Mouse (Mus musculus) embryonic fibroblast, embryonic 13.5 days (primary cell): ENCODE measurements at regions not wholly inside any gene's neighbourhood (a gene's known extent, or its start where the extent isn't known, plus 50 kb on each side); places are given as distances from the start of the nearest gene placed in this dataset.

Experiments used
- H3K27ac ChIP-seq: 2 replicates; pipeline ENCODE4 v1.5.1; 2012; ENCODE audit warnings: low read length, control low read depth, inconsistent platforms; ENCODE audit not compliant: insufficient read depth
- H3K4me1 ChIP-seq: 2 replicates; pipeline ENCODE4 v1.6.1; 2011; ENCODE audit warnings: low read length; ENCODE audit not compliant: control insufficient read depth, insufficient read depth
- H3K4me3 ChIP-seq: 2 replicates; pipeline ENCODE4 v1.5.1; 2011; ENCODE audit warnings: mild to moderate bottlenecking, control low read depth, low read length; ENCODE audit not compliant: insufficient read depth
- CTCF ChIP-seq: IDR thresholded peaks from 2 replicates; pipeline ENCODE4 v1.5.1; 2011; ENCODE audit warnings: mild to moderate bottlenecking, control low read depth, low read length, moderate library complexity, borderline replicate concordance; ENCODE audit not compliant: insufficient read depth
- POLR2A ChIP-seq: IDR thresholded peaks from 2 replicates; pipeline ENCODE4 v1.6.1; 2011; ENCODE audit warnings: low read depth, mild to moderate bottlenecking, control low read depth, low read length, moderate library complexity

DNA sequence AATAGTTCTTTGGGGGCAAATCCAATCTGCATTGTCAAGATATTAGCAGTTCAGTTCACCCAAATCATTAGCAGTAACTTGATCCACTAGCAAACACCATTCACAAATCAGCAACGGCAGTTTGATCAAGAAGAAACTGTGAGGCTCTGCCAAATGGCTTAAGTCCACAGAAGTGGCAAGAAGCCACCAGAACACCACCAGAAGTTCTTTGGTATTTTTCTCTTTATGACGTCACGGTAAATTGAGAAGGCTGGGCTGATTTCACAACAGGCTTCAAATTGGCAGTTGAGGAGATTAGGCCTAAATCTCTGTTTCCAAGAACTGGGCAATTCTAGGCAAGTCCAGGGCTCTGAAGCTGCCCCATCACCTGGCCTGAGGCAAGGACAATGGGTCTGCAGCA, 98.6 kb upstream of the 4930535I16Rik start:
- H3K27ac ChIP-seq: no peak overlapping the region
- H3K4me3 ChIP-seq: no peak overlapping the region
- TF ChIP-seq CTCF (no peak), POLR2A (no peak)
- no peaks in the 10 kb centered on the region for H3K4me1 ChIP-seq

DNA sequence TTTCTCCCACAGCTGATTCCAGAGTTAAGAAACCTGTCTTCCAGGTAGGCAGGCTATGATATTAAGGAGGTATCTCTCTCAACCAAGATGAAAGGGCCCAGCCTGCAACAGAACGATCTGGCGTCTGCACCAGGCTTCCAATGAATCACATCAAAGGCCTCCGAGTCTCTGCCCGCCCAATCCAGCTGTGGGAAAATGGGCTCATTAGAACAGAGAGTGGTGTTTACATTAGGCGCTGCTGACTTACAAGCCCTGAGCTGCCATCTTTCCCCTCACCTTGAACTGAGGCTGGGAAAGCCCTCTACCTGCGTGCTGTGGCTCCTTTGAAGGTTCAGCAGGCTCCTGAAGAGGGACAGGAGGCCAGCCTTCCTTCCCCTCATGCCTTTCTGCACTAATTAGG, 97.5 kb upstream of the 4930535I16Rik start:
- Histone ChIP-seq H3K4me3 (no peak overlapping the region), H3K4me1 (no peaks in the 10 kb centered on the region), H3K27ac (no peak overlapping the region)
- TF ChIP-seq POLR2A (no peak), CTCF (no peak)

DNA sequence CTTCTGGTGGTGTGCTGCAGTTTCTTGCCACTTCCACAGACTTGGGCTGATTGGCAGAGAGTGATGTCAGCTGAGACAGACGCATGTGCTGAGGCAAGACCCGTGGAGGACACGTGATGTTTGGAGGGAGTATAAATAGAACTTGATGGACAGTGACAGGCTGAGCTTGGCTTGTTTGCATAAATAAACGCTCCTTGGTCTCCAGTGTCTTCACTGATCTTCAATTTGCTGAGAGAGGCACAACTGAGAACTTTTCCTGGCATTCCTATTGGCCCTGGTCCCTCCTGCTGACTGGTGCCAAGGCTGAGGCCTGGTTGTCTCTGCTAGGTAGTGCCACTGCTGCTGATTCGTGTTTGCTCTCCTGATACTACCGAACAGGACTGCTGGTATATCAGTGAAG, 94.6 kb upstream of the 4930535I16Rik start:
- no peak overlapping the region for H3K4me3 ChIP-seq
- no peaks in the 10 kb centered on the region for H3K4me1 ChIP-seq
- TF ChIP-seq CTCF: no peak
- no peak for TF ChIP-seq POLR2A
- H3K27ac ChIP-seq: no peak overlapping the region

DNA sequence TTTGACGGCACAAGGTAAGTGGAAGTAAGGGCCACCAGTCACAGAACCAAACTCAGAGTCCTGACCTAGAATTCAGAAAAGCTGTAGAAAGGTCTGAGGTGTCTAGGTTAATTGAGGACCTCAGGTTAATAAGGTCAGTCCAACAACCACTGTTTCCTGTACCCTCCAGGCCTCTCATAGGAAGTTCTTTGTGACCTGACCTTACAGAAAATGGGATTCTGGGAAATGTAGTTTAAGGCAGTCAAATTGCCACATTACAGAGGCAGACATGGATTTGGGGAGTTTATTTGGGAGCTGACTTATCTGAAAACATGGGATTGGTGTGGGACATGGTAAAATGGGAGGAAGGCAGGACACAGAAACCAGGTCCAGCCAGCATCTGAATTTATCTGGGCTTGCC, 90.9 kb upstream of the 4930535I16Rik start:
- H3K4me3 ChIP-seq: no peak overlapping the region
- H3K27ac ChIP-seq: no peak overlapping the region
- no peak for TF ChIP-seq CTCF
- no peak for TF ChIP-seq POLR2A
- no peaks in the 10 kb centered on the region for H3K4me1 ChIP-seq

DNA sequence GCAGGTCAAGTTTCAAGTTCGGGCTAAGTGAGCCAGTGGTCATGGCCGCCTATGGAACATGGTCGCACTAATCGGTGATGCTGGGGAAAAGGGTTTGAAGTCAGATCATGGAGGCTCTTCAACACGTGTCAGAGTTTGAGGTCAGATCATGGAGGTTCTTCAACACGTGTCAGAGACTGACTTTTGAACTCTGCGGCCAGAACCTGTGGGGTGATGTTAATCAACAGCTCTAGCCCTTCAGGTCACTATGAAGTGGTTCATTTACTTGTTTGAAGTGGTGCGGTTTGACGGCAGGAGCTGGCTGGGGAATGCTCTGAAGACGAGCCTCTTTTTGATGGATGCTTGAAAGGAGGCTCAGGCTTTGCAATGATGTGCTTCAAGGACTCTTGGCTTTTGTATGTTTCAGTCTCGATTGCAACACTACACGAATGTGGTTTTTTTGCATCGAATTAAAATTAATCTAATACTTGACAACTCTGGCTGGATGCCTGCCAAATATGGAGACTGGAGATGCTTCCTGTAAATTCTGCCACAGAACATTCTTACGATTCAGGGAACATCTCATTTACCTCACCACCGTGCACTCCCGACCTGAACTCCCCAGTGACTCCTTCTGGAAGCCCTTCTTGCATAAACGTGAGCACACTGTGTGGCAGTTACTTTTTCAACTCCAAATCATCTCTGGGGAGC, 87.9 kb upstream of the 4930535I16Rik start:
- Histone ChIP-seq H3K4me3 (no peak overlapping the region), H3K4me1 (no peaks in the 10 kb centered on the region), H3K27ac (no peak overlapping the region)
- TF ChIP-seq CTCF: no peak
- TF ChIP-seq POLR2A: no peak

DNA sequence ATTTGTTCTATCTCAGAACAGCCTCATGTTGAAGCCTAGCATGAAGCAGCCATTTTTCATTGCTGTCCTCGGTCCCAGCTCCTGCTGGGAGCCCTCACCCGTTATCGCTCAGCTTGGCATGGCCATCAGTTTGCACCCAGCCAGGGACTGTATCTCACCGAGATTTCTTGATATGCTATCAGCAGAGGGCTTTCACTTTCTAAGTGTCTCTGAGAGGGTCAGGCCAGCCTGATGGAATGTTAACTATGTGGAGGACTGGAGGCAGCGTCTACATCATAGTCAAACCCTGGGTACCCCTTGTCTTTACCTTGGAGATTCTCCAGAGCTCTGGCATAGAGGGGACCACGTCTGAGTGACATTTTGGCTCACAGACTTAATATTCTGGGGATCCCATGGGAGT, 84.9 kb upstream of the 4930535I16Rik start:
- Histone ChIP-seq H3K27ac (no peak overlapping the region), H3K4me1 (no peaks in the 10 kb centered on the region), H3K4me3 (no peak overlapping the region)
- TF ChIP-seq CTCF (no peak), POLR2A (no peak)

DNA sequence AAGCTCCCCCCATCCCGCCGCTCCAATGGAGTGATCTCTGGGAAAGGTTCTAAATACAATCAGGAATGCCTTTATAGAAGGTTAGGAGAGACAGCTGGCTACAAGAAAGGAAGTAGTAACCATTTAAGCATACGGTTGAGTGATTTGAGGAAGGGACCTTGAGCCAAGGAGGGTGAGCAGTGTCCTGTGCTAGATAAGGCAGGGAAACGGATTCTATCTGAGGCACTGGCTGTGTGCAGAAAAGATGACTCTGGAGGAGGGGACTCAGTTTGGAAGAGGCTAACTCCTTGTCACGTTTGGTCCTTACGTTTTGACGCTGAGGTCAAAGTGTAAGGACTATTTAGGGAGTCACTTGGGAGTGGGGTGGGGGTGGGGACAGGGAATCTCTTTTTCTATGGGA, 84.3 kb upstream of the 4930535I16Rik start:
- Histone ChIP-seq H3K27ac (no peak overlapping the region), H3K4me1 (no peaks in the 10 kb centered on the region), H3K4me3 (no peak overlapping the region)
- no peak for TF ChIP-seq POLR2A
- no peak for TF ChIP-seq CTCF

DNA sequence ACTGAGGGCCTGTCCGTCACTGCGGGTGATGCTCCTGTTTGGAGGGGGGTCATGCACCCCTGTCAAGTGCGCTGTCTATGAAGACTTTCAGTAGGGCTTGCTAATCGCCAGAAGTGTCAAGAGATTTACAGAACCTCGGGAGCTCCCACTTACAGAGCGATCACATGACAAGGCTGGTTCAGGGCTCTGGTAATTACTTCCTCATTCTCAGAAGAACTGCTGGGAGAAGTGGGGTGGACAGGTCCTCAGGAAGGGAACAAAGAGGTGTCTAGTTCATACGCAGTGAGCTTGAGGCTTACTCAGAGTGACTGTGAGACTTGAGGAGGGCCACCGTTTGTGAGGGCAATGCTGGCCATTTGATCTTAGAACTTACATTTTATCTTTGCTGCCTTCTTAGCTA, 78.0 kb upstream of the 4930535I16Rik start:
- 0 out of 2 replicates have a peak, but pooled peaks cover under 1% of the 10 kb centered on the region for H3K4me1 ChIP-seq
- H3K4me3 ChIP-seq: no peak overlapping the region
- no peak for TF ChIP-seq POLR2A
- TF ChIP-seq CTCF: no peak
- H3K27ac ChIP-seq: no peak overlapping the region

DNA sequence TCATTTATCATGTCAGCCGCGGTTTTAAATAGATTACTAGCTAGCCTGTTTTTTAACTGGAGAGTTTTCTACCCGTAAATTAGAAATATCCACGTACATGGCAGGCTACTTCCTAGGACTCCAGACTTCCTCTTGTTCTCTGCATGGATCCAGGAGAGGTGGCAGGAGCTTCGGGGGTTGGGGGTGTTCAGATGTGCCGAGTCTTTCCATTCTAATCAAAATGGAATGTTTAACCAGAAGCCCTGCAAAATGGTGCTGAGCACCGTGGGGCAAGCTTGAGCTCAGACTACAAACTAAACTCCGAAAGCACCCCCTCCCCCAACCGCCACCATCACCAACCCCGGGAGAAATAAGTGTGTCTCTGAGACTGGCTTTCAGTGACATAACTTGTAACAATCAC, 73.4 kb upstream of the 4930535I16Rik start:
- Histone ChIP-seq H3K27ac (no peak overlapping the region), H3K4me3 (peak overlapping the region; percentile 1; the same call in 1 of the 2 replicates)

DNA sequence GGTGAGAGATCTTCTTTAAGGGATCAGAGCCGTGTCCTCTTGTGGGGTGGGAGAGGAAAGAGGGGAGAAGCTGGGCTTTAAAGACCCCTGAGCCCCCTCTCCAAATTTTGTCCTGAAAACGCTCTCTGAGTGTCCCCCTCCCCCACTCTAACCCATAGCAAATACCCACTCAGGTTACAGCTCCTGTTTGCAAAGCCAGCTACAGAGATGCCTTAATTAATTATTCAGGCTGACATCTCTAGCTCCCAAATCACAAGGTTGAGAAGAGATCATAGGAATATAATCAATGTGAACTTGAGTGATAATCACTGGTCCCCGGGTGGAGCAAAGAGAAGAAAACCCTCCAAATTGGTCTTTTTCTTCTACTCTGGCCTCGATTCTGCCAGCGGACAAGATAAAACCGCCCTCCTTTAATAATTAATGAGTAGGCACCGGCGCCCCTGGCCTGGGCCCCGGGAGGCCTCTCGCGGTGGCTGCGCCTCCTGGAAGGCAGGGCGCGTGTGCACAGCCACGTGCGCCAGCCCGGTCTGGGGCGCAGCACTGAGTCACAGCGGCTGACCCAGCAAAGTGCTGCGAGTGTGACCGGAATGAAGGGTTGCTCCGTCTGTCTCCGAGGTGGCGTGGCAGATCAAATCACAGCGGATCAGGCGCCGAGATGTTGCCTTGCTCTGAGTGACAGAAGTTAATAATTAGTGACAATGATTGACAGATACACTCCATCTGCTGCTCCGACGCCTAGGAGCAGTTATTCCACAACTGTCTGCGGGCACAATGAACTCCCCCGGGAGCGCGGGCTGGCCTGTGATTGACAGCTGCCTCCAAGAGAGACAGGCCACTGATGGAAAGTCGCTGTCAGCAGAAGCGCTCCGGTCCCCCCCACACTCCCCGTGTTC, 72.7 kb upstream of the 4930535I16Rik start:
- Histone ChIP-seq H3K4me3 (peak overlapping the region; percentile 1; the same call in 1 of the 2 replicates), H3K27ac (no peak overlapping the region), H3K4me1 (0 out of 2 replicates have a peak, but pooled peaks cover 2% of the 10 kb centered on the region)
- TF ChIP-seq POLR2A (no peak), CTCF (no peak)

More for the DNA sequence above, 73.4 kb upstream of the 4930535I16Rik start:
- TF ChIP-seq CTCF: no peak
- TF ChIP-seq POLR2A: no peak
- 0 out of 2 replicates have a peak, but pooled peaks cover 2% of the 10 kb centered on the region for H3K4me1 ChIP-seq
